Mouse (Mus musculus): ENCODE measurements around the gene Acy3. TPM values are rescaled to one million over a fixed set of nuclear protein-coding genes. Genes with fewer than 3 reads are reported as not detected.
"Not testable (repeated sequence)": the region's sequence is repeated elsewhere in the genome, so short reads cannot be mapped to it uniquely, and the experiment has no call there.

The Acy3 gene
- total RNA-seq, 2 experiments from 2014 or later, result 12.8 to 13.4 TPM

DNA sequence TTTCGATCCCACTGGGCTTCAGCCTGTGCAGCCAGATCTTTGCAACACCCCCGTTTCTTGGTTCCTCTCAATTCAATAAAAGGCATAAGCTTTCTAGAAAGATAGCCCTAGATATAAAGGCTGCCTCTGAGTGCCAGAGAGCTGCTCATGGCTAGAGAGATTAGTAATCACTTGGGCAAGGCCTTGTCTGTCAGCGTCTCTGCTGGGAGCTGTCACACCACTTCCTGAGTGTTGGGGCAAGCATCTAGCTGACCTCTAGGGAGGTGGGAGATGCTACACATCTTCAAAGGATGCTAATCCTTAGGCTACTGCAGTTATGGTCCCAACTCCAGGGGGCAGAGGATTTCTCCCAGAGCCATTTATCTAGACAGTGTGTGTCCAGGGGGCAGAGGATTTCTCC is 19.1 kb upstream of the Acy3 start:
- intact Hi-C loops (cut with DNase I), result no loop called here
- DNase-seq, result no peak

DNA sequence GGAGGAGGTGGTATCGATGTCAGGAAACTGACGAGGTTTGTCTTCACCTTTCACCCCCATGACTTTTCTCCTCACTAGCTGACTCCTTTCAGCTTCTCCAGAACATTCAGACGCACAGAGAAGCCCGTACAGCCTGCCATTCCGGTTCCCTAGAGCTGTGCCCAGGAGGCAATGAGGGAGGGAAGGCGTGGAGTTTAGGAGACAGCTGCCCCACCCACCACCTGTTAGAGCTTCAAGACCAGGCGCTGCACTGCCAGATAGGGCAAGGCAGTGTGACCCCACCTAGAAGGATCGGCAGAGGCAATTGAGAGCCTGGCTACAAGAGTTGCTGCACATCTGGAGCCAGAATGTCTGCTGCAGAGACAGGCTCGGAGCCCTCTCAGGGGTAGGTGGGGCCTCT is 14.1 kb upstream of the Acy3 start, which contains the start of gene Aldh3b2:
Aldh3b2 (plus strand) TSS at position 100 of the 400 bp plus-strand sequence.
- intact Hi-C loops (cut with DNase I), result no loop called here
- DNase-seq, result no peak

DNA sequence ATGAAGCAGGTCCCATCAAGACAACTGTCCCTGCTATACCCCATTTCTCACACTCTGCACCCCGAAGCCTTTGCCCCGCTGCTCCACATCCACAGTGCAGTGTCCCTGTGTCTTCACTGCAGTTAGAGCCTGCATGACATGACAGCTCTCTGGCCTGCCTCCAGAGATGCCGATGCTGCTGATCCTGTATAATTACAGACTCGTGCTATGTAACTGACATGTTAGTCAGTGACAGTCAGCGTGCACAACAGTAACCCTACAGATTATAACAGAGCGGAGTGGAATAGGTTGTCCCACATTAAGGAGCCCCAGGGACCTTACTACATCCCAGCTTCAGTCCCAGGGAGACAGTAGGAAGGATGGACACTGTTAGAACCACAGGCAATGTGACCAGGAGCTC is 11.8 kb upstream of the Acy3 start:
- DNase-seq; intact Hi-C loops (cut with DNase I): not testable (repeated sequence)

DNA sequence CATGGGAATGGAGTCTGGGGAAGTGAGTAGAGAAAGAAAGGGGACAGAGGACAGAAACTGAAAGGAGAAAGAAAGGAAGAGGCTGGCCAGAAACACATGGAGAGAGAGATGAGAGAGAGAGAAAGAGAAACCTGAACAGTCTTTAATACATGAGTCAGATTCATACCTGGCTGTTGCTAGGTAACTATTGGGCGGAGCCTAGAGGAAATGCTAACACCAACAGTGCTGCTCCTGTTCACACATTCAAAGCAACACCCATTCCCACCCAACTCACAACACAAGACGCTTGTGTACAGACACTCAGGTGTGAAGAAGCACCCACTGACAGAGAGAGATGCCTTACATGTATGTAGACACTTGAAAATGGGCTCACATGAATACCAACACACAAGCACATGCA is 10.5 kb upstream of the Acy3 start:
- no peak for DNase-seq
- intact Hi-C loops (cut with DNase I), result no loop called here

DNA sequence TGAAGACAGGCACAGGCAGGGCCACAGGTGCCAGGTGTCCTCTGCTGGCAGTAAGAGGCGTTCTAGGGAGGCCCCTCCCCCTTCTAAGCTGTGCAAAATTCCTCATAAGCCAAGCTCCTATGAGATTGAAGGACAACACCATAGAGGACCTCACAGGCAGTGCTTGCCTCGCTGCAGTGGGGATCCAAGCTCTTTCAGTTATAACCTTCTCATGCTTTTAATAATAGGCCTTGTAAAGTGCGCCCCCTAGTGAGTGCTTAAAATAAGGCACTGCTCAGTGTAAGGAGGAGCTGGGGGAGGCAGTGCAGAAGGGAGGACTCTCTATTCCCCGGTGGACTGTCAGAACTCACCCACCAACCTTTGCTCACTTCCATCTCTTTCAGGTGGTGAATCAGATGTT is 6.1 kb upstream of the Acy3 start:
- peak; percentile 88 to 93 for DNase-seq
- intact Hi-C loops (cut with DNase I), result loop anchor here (1.0 to 5.0 kb wide), 4 partner anchors 34 to 258 kb away; no protein-coding TSS in a partner anchor

DNA sequence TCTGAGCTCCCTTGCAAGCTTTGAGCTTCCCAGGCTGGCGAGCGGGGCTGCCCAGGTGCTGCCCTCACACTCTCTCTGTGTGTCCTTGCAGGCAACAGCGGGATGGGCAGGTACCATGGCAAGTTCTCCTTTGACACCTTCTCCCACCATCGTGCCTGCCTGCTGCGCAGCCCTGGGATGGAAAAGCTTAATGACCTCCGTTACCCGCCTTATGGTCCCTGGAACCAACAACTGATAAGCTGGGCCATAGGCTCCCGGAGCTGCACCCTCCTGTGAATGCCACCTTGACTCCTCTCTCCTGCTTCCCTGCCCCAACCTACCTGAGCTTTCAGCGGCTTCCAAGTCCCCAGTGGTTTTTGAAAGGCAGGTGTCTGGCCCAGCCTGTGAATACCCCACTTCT is 5.5 kb upstream of the Acy3 start:
- no peak for DNase-seq
- intact Hi-C loops (cut with DNase I), result loop anchor here (1.0 to 5.0 kb wide), 4 partner anchors 35 to 259 kb away; no protein-coding TSS in a partner anchor

DNA sequence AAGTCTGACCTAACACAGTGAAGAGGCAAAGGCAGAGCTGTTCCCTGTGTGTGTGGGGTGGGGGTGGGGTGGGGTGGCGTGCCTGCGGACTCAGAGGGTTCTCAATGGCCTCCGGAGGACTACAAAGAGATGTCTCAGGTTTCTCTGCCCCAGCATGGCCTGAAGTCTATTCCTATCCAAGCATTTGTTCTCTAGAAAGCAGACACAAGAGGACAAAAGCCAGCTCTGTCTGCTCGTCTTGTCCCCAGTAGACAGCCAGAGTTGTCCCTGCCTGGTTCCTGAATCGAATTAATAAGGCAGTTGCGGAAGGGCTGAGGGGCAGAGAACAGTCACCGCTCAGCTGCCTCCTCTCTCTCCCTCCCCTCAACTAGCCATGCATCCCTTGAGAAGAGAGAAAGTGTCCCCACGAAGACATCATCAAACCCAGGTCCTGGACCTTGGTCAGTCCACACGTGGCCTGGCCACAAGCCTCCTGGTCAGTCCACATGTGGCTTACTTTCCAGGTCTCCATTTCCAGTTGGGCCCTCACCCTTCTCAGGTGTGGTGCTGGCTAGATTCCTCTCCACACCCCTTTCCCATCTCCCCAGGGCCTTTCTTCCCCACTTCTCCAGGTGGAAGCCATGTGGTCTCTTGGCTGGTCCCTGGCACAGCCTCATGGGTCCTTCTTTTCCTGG is 2.7 kb upstream of the Acy3 start:
- no peak for DNase-seq
- intact Hi-C loops (cut with DNase I), result loop anchor here (5.0 kb wide), 3 partner anchors 91 to 261 kb away; no protein-coding TSS in a partner anchor

DNA sequence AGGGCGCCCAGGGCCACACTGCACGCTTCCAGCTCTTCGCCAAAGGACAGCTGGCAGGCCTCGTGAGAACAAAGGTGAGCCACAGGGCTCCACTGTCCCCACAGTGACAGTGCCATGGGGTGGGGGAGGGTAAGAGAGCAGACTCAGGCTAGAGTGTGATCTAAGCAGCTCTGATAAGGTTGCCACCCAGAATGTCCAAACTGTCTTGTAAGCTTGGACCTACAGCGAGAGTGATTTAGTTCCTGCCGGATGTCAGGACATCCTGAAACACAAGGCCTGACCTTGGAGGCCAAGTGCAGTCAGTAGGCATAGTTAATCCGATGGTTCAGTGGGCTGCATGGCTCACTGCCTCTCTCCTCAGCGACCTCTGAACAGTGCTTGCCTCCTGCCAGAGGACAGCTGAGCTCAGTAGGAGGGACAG is 1.1 kb upstream of the Acy3 start:
- peak; percentile 63 to 65 for DNase-seq
- intact Hi-C loops (cut with DNase I), result no loop called here

DNA sequence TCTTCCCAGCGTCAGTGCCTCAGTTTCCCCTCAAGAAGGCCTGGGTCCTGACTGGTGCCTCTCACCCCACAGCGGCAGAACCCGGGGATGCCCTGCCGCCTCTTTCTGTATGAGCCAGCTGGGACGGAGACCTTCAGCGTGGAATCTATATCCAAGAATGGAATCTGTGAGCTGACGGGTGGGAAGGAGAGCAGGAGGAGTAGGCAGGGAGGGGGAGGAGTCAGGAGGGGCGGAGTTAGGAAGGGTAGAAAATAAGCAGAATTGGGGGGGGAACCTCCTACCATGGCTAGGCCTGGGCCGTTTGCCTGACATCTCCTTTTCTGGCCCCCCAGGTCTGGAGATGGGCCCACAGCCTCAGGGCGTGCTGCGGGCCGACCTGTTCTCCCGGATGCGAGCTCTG is 1.7 kb downstream of the Acy3 start:
- no peak for DNase-seq
- intact Hi-C loops (cut with DNase I), result no loop called here

DNA sequence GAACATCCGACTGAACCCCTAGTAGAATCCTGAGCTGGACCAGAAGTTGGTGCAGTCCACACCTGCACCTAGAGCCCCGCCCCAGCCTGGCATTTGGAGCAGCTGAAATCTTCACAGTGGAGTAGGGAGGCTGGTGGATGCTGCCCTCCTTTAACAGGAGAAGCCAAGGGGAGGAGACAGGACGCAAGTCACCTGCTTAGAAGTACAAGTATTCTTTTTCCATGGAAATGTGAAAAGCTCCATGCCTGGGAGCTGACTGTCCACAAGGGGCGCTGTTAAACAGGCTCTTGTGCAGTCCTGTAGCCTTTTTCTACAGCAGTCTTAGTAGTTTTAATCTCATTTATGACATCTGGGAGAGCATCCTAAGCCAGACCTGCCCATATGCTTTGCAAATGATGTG is 2.4 kb downstream of the Acy3 start:
- intact Hi-C loops (cut with DNase I), result no loop called here
- no peak for DNase-seq

DNA sequence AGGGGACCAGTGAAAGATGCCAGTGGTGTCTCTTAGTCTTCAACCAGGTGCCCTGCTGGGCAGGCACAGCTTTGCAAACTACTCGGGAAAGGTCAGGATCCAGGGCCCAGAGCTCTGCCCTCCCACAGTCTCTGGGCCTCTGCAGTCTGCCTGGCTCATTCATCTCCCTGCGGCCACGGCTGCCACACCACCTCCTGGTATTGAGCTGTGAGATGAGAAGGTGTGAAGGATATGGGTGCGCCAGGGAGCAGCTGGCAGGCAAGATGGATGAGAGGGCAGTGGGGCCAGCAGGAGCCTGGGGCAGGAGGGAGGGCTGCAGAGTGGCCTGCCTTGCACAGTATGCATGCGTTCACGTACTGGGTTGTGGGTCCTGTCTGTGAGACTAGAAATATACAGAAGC is 4.4 kb downstream of the Acy3 start:
- intact Hi-C loops (cut with DNase I), result no loop called here
- no peak for DNase-seq

DNA sequence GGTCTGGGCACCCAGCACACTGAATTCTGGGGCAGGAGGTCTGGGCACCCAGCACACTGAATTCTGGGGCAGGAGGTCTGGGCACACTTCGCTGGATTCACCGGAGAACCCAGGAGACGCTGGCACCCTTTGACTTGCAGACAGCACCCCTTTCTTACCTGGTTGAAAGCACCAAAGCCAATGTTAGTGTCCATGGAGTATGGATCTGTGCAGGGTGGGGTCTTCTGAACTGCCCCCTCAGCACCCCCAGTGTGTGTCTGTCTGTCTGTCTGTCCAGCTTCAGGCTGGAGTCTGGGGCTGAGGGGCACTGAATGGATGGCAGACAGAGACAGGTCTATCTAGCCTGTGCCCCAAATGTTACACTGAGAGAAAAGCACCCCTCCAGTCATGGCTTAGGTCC is 5.2 kb downstream of the Acy3 start:
- no peak for DNase-seq
- intact Hi-C loops (cut with DNase I), result no loop called here

DNA sequence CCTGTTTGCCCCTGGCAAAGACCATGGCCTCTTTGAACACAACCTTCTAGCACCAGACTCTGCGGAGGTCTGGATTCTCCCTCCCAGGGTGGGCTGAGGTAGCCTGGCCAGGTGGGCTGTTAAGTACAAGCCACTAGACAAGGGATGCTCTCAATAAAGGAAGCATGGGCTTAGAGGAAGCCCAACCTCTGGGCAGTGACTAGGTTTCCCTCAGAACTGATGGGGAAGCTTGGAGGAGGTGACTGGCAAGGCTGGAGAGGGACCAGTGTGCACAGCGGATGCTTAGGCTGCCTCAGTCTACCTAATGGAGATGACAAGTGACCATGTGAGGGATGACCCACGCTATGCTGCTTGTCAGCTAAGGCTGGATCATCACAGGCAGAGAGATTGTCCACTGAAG is 5.6 kb downstream of the Acy3 start:
- no peak for DNase-seq

DNA sequence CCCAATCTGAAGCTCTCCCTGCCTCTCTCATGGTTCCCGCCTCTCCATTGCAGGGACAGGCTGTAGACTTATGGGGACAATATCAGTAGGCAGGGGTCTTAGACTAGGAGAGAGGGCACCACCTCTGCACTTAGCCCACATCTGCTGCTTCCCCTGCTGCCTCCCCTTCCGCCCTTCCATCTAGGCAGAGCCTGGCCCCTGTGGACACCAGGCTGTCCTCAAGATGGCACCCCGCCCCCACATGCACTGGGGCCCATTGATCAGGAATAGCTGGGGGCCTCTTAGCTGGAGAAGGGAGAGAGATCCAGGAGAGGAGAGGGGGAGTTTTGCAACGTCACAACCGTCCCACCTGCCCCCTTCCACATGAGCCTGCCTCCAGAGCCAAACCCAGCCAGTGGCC is 6.0 kb downstream of the Acy3 start, which contains the start of gene Tbx10:
Tbx10 (plus strand) TSS at position 337 of the 400 bp plus-strand sequence.
- intact Hi-C loops (cut with DNase I), result no loop called here
- no peak for DNase-seq

More for the DNA sequence above, 5.6 kb downstream of the Acy3 start:
- intact Hi-C loops (cut with DNase I), result no loop called here

DNA sequence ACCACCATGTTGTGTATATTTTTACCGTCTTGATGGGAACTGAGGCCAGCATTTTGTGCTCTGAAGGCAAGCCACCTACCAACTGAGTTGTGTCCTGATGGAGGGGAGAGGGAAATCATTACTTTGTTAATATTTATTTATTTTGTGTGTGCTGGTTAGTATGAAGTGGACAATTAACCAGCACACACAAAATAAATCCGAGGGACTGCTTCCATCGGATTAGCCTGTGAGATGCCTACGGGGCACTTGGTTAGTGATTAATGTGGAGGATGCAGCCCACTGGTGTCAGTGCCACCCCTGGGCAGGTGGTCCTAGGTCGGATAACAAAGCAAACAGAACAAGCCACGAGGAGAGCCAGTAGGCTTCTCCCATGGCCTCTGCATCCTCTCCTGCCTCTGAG is 8.6 kb downstream of the Acy3 start:
- DNase-seq, result no peak
- intact Hi-C loops (cut with DNase I), result no loop called here

DNA sequence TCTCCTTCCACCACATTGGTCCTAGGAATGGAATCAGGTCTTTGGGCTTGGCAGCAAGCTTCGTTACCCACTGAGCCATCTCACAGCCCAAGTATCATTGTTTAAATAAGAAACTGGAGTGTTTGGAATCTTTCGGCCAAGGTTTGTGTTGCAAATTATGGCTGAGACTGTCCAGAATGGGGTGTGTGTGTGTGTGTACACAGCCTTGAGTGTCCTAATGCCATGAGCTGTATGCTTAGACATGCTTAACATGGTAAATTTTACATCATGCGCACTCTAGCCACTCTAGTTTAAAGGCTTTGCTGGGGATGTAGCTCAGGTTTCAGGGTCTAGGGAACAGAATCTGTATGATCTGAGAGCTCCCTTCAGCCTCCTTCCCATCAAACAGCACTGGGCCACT is 9.1 kb downstream of the Acy3 start:
- DNase-seq, result no peak
- intact Hi-C loops (cut with DNase I), result no loop called here

DNA sequence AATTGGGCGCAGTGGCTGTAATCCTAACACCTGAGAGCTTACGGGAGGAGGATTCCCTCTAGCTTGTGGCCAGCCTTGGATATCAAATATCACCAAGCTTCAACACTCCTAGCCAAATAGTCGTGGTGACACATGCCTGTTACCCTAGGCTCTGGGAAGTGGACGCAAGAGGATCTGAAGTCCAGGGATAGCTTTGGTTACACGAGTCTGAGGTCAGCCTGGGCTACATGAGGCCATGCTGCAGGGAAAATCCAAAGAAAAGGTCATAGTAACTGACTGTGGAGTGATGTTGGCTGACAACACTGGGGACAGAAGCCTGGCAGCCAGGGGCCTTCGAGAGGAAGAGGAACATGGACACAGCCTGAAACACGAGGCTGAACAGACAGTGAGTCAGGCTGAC is 9.7 kb downstream of the Acy3 start:
- intact Hi-C loops (cut with DNase I), result no loop called here
- no peak for DNase-seq

DNA sequence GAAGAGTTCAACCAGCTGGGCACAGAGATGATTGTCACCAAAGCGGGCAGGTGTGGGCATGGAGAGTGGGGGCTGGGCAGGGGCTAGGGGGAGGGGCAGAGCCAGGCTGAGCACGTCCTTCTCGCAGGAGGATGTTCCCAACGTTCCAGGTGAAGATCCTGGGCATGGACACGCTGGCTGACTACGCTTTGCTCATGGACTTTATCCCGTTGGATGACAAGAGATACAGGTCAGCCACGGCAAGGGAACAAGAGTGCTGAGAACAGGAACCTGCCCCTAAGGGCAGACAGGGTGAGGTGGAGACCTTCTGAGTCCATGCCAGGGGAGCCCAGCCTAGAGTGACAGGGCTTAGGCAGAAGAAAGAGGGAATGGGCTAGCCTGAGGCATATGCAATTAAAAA is 10.4 kb downstream of the Acy3 start:
- DNase-seq, result no peak
- intact Hi-C loops (cut with DNase I), result no loop called here

DNA sequence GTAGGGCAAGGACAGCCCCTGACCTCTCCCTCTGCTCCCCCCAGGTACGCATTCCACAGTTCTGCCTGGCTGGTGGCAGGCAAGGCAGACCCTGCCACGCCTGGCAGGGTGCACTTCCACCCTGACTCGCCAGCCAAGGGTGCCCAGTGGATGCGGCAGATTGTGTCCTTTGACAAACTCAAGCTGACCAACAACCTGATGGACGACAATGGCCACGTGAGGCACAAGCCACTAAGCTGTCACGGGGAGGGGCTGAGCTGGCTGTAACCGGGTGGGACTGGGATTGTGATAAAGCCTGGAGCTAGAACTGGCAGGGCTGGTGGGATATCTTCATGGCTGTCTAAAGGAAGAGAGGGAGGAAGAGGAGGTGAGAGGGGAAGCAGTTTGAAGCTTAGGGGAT is 10.9 kb downstream of the Acy3 start:
- no peak for DNase-seq
- intact Hi-C loops (cut with DNase I), result no loop called here

DNA sequence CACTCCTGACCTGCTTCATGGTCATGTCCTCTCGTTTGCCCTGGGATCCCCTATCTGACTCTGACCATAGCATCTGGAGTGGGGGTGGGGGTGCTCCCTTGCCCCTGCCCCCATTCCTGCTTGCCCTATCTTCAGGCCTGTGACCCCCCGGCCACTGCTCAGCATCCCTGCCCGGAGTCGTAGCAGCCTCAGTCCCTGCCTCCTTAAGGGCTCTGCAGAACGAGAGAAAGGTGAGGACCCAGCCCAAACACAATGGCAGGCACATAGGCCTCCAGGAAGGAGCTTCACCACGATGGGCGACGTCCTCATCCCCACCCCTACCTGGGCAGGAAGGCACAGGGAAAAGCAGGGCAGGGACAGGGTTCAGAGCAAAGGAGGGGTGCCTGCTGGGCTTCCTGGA is 12.0 kb downstream of the Acy3 start:
- intact Hi-C loops (cut with DNase I), result no loop called here
- no peak for DNase-seq

DNA sequence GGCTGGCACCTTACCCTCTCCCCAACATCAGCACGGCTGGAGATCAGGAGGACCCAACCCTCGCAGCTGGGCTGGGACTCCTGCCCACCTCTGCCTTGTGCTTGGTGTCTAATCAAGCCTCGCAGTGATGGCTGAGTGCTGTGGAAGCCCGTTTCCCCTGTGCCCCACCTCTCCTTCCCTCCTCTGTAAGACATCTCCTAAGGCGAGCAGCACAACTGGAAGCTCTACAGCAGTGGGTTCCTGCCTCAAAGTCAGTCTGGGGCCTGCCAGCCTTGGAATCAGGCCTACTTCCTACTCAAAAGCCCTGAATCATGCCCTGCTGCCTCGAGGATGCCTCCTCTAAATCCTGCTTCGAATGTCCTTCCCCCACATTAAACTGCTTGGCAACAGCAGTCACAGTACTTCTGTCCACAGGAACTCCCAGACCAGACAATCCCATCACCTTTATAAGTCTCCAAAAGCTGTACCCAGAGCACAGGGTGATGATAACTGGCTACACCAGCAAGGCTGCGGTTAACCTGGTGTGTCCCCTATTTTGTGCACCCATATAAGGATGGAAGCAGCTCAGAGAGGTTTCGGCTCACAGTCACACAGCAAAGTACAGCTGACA is 12.9 kb downstream of the Acy3 start:
- intact Hi-C loops (cut with DNase I), result no loop called here

DNA sequence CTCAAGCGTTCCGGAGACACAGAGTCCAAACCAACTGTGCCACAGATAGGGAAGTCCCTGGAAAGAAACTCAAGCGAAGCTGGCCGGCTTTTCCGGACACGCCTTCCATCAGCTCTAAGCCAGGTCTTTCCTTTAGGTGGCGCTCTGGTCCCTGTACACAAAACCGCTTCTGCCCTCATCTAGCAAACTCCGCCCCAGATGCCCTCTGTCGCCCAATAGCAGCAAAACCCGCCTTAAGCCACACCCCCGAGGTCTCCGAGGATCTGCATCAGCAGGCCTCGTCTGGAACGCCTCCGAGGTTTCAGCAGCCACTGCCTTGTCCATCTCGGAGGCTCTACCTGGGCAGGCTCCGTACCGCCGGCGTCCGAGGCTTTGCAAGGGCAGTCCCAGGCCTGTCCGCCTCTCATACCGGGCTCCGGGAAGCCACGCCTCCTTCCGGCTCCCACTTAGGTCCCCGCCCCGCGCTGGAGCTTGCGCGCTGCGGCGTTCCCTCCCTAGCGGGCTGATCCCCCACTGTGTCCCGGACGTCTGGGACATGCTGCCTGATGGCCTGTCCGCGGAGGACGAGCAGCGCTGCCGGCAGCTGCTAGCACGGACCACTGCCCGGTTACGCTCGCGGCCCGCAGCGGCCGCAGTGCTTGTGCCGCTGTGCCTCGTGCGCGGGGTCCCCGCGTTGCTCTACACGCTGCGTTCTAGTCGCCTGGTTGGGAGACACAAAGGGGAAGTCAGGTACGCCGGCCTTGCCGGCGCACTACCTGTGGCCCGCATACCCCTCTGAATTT is 13.9 kb downstream of the Acy3 start, which contains the start of the genes Nudt8 and Gm49405:
Nudt8 (plus strand) TSS at position 462 of the 782 bp plus-strand sequence.
Gm49405 (plus strand) TSS at position 508 of the 782 bp plus-strand sequence.
- DNase-seq, result peak; percentile 98
- intact Hi-C loops (cut with DNase I), result no loop called here

More for the DNA sequence above, 12.9 kb downstream of the Acy3 start:
- DNase-seq, result no peak
